Mouse (Mus musculus) ES-Bruce4 (cell line): Measurements from ENCODE around the gene Slc7a7.

Experiments used
- EP300 ChIP-seq: IDR thresholded peaks from 2 replicates; pipeline ENCODE4 v1.6.1; 2011; ENCODE audit warnings: low read depth, low read length; ENCODE audit not compliant: insufficient read depth
- POLR2A ChIP-seq: IDR thresholded peaks from one replicate; pipeline ENCODE4 v1.8.1; 2011; ENCODE audit warnings: low read length; ENCODE audit not compliant: insufficient read depth

GRCm38 (mm10) chr14:54463959-54464292 is 46.3 kb upstream of the Slc7a7 start, which contains the start of gene Lrp10:
- TF ChIP-seq EP300 (no peak), POLR2A (peak; percentile 33)
